Mouse (Mus musculus): ENCODE data around the gene Ubxn1.

GRCm38 (mm10) chr19:8895397-8895960 is 24.2 kb downstream of the Ubxn1 start:
- TF ChIP-seq CTCF (IDR thresholded peaks at IDR 0.05; ENCODE audit: insufficient read depth, low read length) (no peak), POLR2A (IDR thresholded peaks at IDR 0.05; ENCODE audit: borderline replicate concordance, extremely low read depth, low read depth, low read length) (no peak)

All from lung, adult 2 months (tissue).